Mouse (Mus musculus): Measurements from ENCODE around the gene Gpr6. TPM values are rescaled to one million over a fixed set of nuclear protein-coding genes. Genes with fewer than 3 reads are reported as not detected.

Gpr6 gene
- polyA plus RNA-seq, 1 experiment: 13.6 TPM

- TF ChIP-seq POLR2A (IDR thresholded peaks at IDR 0.05; ENCODE audit: extremely low read depth, insufficient read depth, low read length) (no peak), CTCF (IDR thresholded peaks at IDR 0.05; ENCODE audit: extremely low read depth, insufficient read depth, low read length) (no peak)
- Histone ChIP-seq H3K27ac (ENCODE audit: insufficient read depth, low read length) (no peak overlapping the region), H3K4me1 (ENCODE audit: control insufficient read depth, insufficient read depth, low read length) (no peaks in the 10 kb centered on the region), H3K4me3 (ENCODE audit: insufficient read depth, low read length) (no peak overlapping the region)
Measured at GRCm38 (mm10) chr10:41042272-41042671, 29.8 kb downstream of the Gpr6 start.

GRCm38 (mm10) chr10:41041478-41041877 is 30.6 kb downstream of the Gpr6 start:
- H3K4me3 ChIP-seq (ENCODE audit: insufficient read depth, low read length): no peak overlapping the region
- no peak for TF ChIP-seq POLR2A (IDR thresholded peaks at IDR 0.05; ENCODE audit: extremely low read depth, insufficient read depth, low read length)
- TF ChIP-seq CTCF (IDR thresholded peaks at IDR 0.05; ENCODE audit: extremely low read depth, insufficient read depth, low read length): no peak
- H3K4me1 ChIP-seq (ENCODE audit: control insufficient read depth, insufficient read depth, low read length): no peaks in the 10 kb centered on the region
- H3K27ac ChIP-seq (ENCODE audit: insufficient read depth, low read length): no peak overlapping the region

GRCm38 (mm10) chr10:41040530-41041085 is 31.5 kb downstream of the Gpr6 start:
- TF ChIP-seq POLR2A (IDR thresholded peaks at IDR 0.05; ENCODE audit: extremely low read depth, insufficient read depth, low read length) (no peak), CTCF (IDR thresholded peaks at IDR 0.05; ENCODE audit: extremely low read depth, insufficient read depth, low read length) (no peak)
- no peaks in the 10 kb centered on the region for H3K4me1 ChIP-seq (ENCODE audit: control insufficient read depth, insufficient read depth, low read length)
- no peak overlapping the region for H3K4me3 ChIP-seq (ENCODE audit: insufficient read depth, low read length)
- no peak overlapping the region for H3K27ac ChIP-seq (ENCODE audit: insufficient read depth, low read length)

GRCm38 (mm10) chr10:41038476-41038875 is 33.6 kb downstream of the Gpr6 start:
- Histone ChIP-seq H3K27ac (ENCODE audit: insufficient read depth, low read length) (no peak overlapping the region), H3K4me3 (ENCODE audit: insufficient read depth, low read length) (no peak overlapping the region), H3K4me1 (ENCODE audit: control insufficient read depth, insufficient read depth, low read length) (no peaks in the 10 kb centered on the region)
- no peak for TF ChIP-seq CTCF (IDR thresholded peaks at IDR 0.05; ENCODE audit: extremely low read depth, insufficient read depth, low read length)
- TF ChIP-seq POLR2A (IDR thresholded peaks at IDR 0.05; ENCODE audit: extremely low read depth, insufficient read depth, low read length): no peak

- TF ChIP-seq CTCF (IDR thresholded peaks at IDR 0.05; ENCODE audit: extremely low read depth, insufficient read depth, low read length) (no peak), POLR2A (IDR thresholded peaks at IDR 0.05; ENCODE audit: extremely low read depth, insufficient read depth, low read length) (no peak)
- Histone ChIP-seq H3K4me1 (ENCODE audit: control insufficient read depth, insufficient read depth, low read length) (no peaks in the 10 kb centered on the region), H3K4me3 (ENCODE audit: insufficient read depth, low read length) (no peak overlapping the region), H3K27ac (ENCODE audit: insufficient read depth, low read length) (no peak overlapping the region)
Measured at GRCm38 (mm10) chr10:41037722-41038121, 34.4 kb downstream of the Gpr6 start.

GRCm38 (mm10) chr10:41032811-41033210 is 39.3 kb downstream of the Gpr6 start:
- H3K4me1 ChIP-seq (ENCODE audit: control insufficient read depth, insufficient read depth, low read length): no peaks in the 10 kb centered on the region
- no peak overlapping the region for H3K4me3 ChIP-seq (ENCODE audit: insufficient read depth, low read length)
- no peak for TF ChIP-seq POLR2A (IDR thresholded peaks at IDR 0.05; ENCODE audit: extremely low read depth, insufficient read depth, low read length)
- no peak for TF ChIP-seq CTCF (IDR thresholded peaks at IDR 0.05; ENCODE audit: extremely low read depth, insufficient read depth, low read length)
- no peak overlapping the region for H3K27ac ChIP-seq (ENCODE audit: insufficient read depth, low read length)

GRCm38 (mm10) chr10:41024860-41025259 is 47.2 kb downstream of the Gpr6 start:
- no peak overlapping the region for H3K27ac ChIP-seq (ENCODE audit: insufficient read depth, low read length)
- H3K4me3 ChIP-seq (ENCODE audit: insufficient read depth, low read length): no peak overlapping the region
- TF ChIP-seq POLR2A (IDR thresholded peaks at IDR 0.05; ENCODE audit: extremely low read depth, insufficient read depth, low read length): no peak
- TF ChIP-seq CTCF (IDR thresholded peaks at IDR 0.05; ENCODE audit: extremely low read depth, insufficient read depth, low read length): no peak
- H3K4me1 ChIP-seq (ENCODE audit: control insufficient read depth, insufficient read depth, low read length): no peaks in the 10 kb centered on the region

- Histone ChIP-seq H3K4me3 (ENCODE audit: insufficient read depth, low read length) (no peak overlapping the region), H3K27ac (ENCODE audit: insufficient read depth, low read length) (no peak overlapping the region), H3K4me1 (ENCODE audit: control insufficient read depth, insufficient read depth, low read length) (no peaks in the 10 kb centered on the region)
- TF ChIP-seq CTCF (IDR thresholded peaks at IDR 0.05; ENCODE audit: extremely low read depth, insufficient read depth, low read length) (no peak), POLR2A (IDR thresholded peaks at IDR 0.05; ENCODE audit: extremely low read depth, insufficient read depth, low read length) (no peak)
Measured at GRCm38 (mm10) chr10:41024406-41024805, 47.7 kb downstream of the Gpr6 start.

GRCm38 (mm10) chr10:41022226-41022625 is 49.9 kb downstream of the Gpr6 start:
- Histone ChIP-seq H3K4me3 (ENCODE audit: insufficient read depth, low read length) (no peak overlapping the region), H3K27ac (ENCODE audit: insufficient read depth, low read length) (no peak overlapping the region), H3K4me1 (ENCODE audit: control insufficient read depth, insufficient read depth, low read length) (no peaks in the 10 kb centered on the region)
- TF ChIP-seq POLR2A (IDR thresholded peaks at IDR 0.05; ENCODE audit: extremely low read depth, insufficient read depth, low read length): no peak
- TF ChIP-seq CTCF (IDR thresholded peaks at IDR 0.05; ENCODE audit: extremely low read depth, insufficient read depth, low read length): no peak

Other genes with a start within 250 kb of the Gpr6 start
- 30.0 and 33.5 TPM in 2 replicates for gene Cdc40, start 189.0 kb downstream of the Gpr6 start, polyA plus RNA-seq (2012; rRNA removed)
- gene Wasf1, start 188.8 kb downstream of the Gpr6 start, polyA plus RNA-seq (2012; rRNA removed): 138 and 151 TPM in 2 replicates
- 18.6 and 19.3 TPM in 2 replicates for gene Fig4, start 231.0 kb upstream of the Gpr6 start, polyA plus RNA-seq (2012; rRNA removed)
- gene Ak9, start 231.7 kb upstream of the Gpr6 start, polyA plus RNA-seq (2012; rRNA removed): 0.04 and 0.06 TPM in 2 replicates